Comparison of ENCODE assay signal across 7 mouse cellular contexts in the genomic region with DNA sequence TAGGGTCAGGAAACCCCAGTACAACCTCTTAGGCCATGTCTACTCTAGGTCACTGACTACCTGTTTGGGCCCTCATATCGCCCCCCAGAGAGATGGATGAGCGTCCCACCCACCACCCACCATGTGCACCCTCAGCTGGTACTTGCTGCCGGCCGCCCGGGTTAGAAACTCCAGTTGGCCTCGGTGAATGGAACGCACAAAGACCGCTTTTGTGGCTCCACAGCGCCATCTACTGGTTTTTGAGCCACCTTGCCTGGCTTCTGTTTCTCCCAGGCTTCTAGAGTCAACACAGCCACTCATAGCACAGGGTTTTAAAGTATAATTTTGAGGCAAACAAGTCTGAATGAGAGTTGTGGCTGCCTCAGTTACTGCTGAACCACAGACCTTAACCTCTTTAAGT. TPM values are rescaled to one million over a fixed set of nuclear protein-coding genes. Genes with fewer than 3 reads are reported as not detected.
DNase-seq lines count a peak whose midpoint lies in the region; ATAC-seq and TF ChIP-seq lines count a peak whose summit lies in the region.

No protein-coding gene starts in this region.

- no peak overlapping the region for H3K27ac ChIP-seq in MEL (ENCODE audit: control insufficient read depth, low read depth, low read length)
- H3K27ac ChIP-seq in hindbrain, embryonic 16.5 days (ENCODE audit: low read depth, low read length), result no peak overlapping the region
- no peak overlapping the region for H3K27ac ChIP-seq in midbrain, embryonic 14.5 days (replicated peaks; ENCODE audit: low read depth, low read length)

- H3K4me1 ChIP-seq in MEL (ENCODE audit: control insufficient read depth in 1 of 2, insufficient read depth in 2 of 2, low read length in 2 of 2), result no peaks in the 10 kb centered on the region; a peak in 1 of 4 replicates
- H3K4me1 ChIP-seq in hindbrain, embryonic 16.5 days (ENCODE audit: control insufficient read depth, insufficient read depth, low read depth, low read length), result no peaks in the 10 kb centered on the region
- H3K4me1 ChIP-seq in midbrain, embryonic 14.5 days (ENCODE audit: control insufficient read depth, insufficient read depth, low read length), result no peaks in the 10 kb centered on the region

- H3K27me3 ChIP-seq in MEL (ENCODE audit: control insufficient read depth in 1 of 2, insufficient read depth in 2 of 2, low read length in 2 of 2), result no peaks in the 10 kb centered on the region
- H3K27me3 ChIP-seq in hindbrain, embryonic 16.5 days (replicated peaks; ENCODE audit: control insufficient read depth, insufficient read depth, low read length), result no peaks in the 10 kb centered on the region
- H3K27me3 ChIP-seq in midbrain, embryonic 14.5 days (ENCODE audit: control insufficient read depth, insufficient read depth, low read length), result no peaks in the 10 kb centered on the region

- H3K9me3 ChIP-seq in MEL (replicated peaks; ENCODE audit: insufficient read depth, low read length), result no peaks in the 10 kb centered on the region
- H3K9me3 ChIP-seq in hindbrain, embryonic 16.5 days (ENCODE audit: control insufficient read depth, low read length), result no peaks in the 10 kb centered on the region
- no peaks in the 10 kb centered on the region for H3K9me3 ChIP-seq in midbrain, embryonic 14.5 days (ENCODE audit: control insufficient read depth, low read length)

- H3K79me2 ChIP-seq in MEL (ENCODE audit: control insufficient read depth, insufficient read depth, low read length, poor library complexity), result no peaks in the 10 kb centered on the region

- ATAC-seq in hindbrain, embryonic 16.5 days, result peak; percentile 69; the same call in 1 of the 2 replicates
- ATAC-seq in midbrain, embryonic 14.5 days (ENCODE audit: low FRiP score, low TSS enrichment), result no peak

- TF ChIP-seq POLR2A in MEL (IDR thresholded peaks at IDR 0.05; ENCODE audit: control insufficient read depth in 1 of 2, insufficient read depth in 1 of 2, low read depth in 1 of 2, low read length in 2 of 2, poor library complexity in 1 of 2), result no peak

- H3K4me2 ChIP-seq in hindbrain, embryonic 16.5 days (ENCODE audit: low read length), result no peak overlapping the region
- H3K4me2 ChIP-seq in midbrain, embryonic 14.5 days (ENCODE audit: low read length), result no peak overlapping the region

- 2% methylated on average over 9 of the region's 9 CpGs for WGBS in hindbrain, embryonic 16.5 days
- under 1% methylated on average over 9 of the region's 9 CpGs for WGBS in midbrain, embryonic 14.5 days

- H3K36me3 ChIP-seq in MEL (ENCODE audit: control insufficient read depth in 1 of 2, insufficient read depth in 2 of 2, low read length in 2 of 2), result no peaks in the 10 kb centered on the region
- H3K36me3 ChIP-seq in hindbrain, embryonic 16.5 days (ENCODE audit: control insufficient read depth, insufficient read depth, low read length), result no peaks in the 10 kb centered on the region
- no peaks in the 10 kb centered on the region for H3K36me3 ChIP-seq in midbrain, embryonic 14.5 days (ENCODE audit: control insufficient read depth, insufficient read depth, low read length)

- TF ChIP-seq CTCF in MEL (IDR thresholded peaks at IDR 0.05 in 2 of 3, conservative IDR thresholded peaks at IDR 0.05 in 1 of 3; ENCODE audit: control insufficient read depth in 1 of 3, insufficient read depth in 1 of 3, low read depth in 2 of 3, low read length in 3 of 3, poor library complexity in 1 of 3, severe bottlenecking in 1 of 3), result peak; percentile 59 to 90 (median 86)

- TF ChIP-seq EP300 in MEL (IDR thresholded peaks at IDR 0.05; ENCODE audit: low read depth in 1 of 2, low read length in 2 of 2), result no peak

- no peak overlapping the region for H3K4me3 ChIP-seq in MEL (ENCODE audit: control insufficient read depth in 1 of 2, insufficient read depth in 1 of 2, low read depth in 2 of 2, low read length in 2 of 2)
- no peak overlapping the region for H3K4me3 ChIP-seq in hindbrain, embryonic 16.5 days (ENCODE audit: low read length)
- H3K4me3 ChIP-seq in midbrain, embryonic 14.5 days (replicated peaks; ENCODE audit: low read depth, low read length), result no peak overlapping the region

- H3K9ac ChIP-seq in MEL (ENCODE audit: control insufficient read depth, low read depth, low read length, poor library complexity, severe bottlenecking), result no peak overlapping the region
- H3K9ac ChIP-seq in hindbrain, embryonic 16.5 days (ENCODE audit: low read depth, low read length), result no peak overlapping the region
- no peak overlapping the region for H3K9ac ChIP-seq in midbrain, embryonic 14.5 days (replicated peaks; ENCODE audit: low read length)

- peak; percentile 80 for DNase-seq in MEL (ENCODE audit: low read depth, low spot score)
- DNase-seq in adrenal gland, postnatal 10 days, result peak; percentile 85
- peak; percentile 81 for DNase-seq in embryo, embryonic 9.5 days (ENCODE audit: extremely low spot score)
- peak; percentile 65 to 77 for DNase-seq in left cerebral cortex, adult 18-20 months (ENCODE audit: low spot score in 2 of 2)
- DNase-seq in midbrain, embryonic 14.5 days, result peak; percentile 95
- DNase-seq in spleen, postnatal 14 days (ENCODE audit: low spot score in 2 of 2), result peak; percentile 35 to 67

- TF ChIP-seq RAD21 in MEL (IDR thresholded peaks at IDR 0.05; ENCODE audit: low read depth, low read length), result peak; percentile 89

TF ChIP-seq in MEL, 35 proteins besides CTCF, POLR2A, EP300 and RAD21:
- TF ChIP-seq NRF1 (IDR thresholded peaks at IDR 0.05; ENCODE audit: insufficient read depth, low read depth, low read length, poor library complexity, severe bottlenecking) (no peak), ELF1 (IDR thresholded peaks at IDR 0.05; ENCODE audit: low read depth, low read length) (no peak), TBP (IDR thresholded peaks at IDR 0.05; ENCODE audit: low read depth, low read length) (no peak), MXI1 (IDR thresholded peaks at IDR 0.05; ENCODE audit: low read depth, low read length) (peak; percentile 52; the same call in 1 of the 2 replicates), MAZ (IDR thresholded peaks at IDR 0.05; ENCODE audit: low read depth, low read length) (peak; percentile 48; the same call in 1 of the 2 replicates), SMC3 (IDR thresholded peaks at IDR 0.05; ENCODE audit: low read depth, low read length) (peak; percentile 85), MYB (IDR thresholded peaks at IDR 0.05; ENCODE audit: low read depth, low read length) (no peak), KAT2A (conservative IDR thresholded peaks at IDR 0.05; ENCODE audit: low read depth, low read length) (no peak), NELFE (IDR thresholded peaks at IDR 0.05; ENCODE audit: low read depth, low read length) (no peak), GABPA (IDR thresholded peaks at IDR 0.05; ENCODE audit: low read depth, low read length) (0 out of 2 replicates have a peak, but pooled peaks have one; percentile 12), CHD1 (IDR thresholded peaks at IDR 0.05; ENCODE audit: low read depth, low read length) (no peak), ZNF384 (IDR thresholded peaks at IDR 0.05; ENCODE audit: low read depth, low read length) (0 out of 2 replicates have a peak, but pooled peaks have one; percentile 11), E2F4 (IDR thresholded peaks at IDR 0.05; ENCODE audit: borderline replicate concordance, low read depth, low read length) (no peak), GATA1 (IDR thresholded peaks at IDR 0.05; ENCODE audit: low read depth, low read length) (no peak), TAL1 (IDR thresholded peaks at IDR 0.05; ENCODE audit: low read length) (no peak), USF2 (IDR thresholded peaks at IDR 0.05; ENCODE audit: borderline replicate concordance in 1 of 2, insufficient read depth in 1 of 2, low read depth in 1 of 2, low read length in 2 of 2) (no peak), ZC3H11A (IDR thresholded peaks at IDR 0.05; ENCODE audit: low read depth, low read length) (peak; percentile 89), MYC (IDR thresholded peaks at IDR 0.05; ENCODE audit: low read depth, low read length) (no peak), JUND (IDR thresholded peaks at IDR 0.05; ENCODE audit: low read depth, low read length) (no peak), POLR2AphosphoS5 (IDR thresholded peaks at IDR 0.05; ENCODE audit: borderline replicate concordance, low read depth, low read length) (no peak), RCOR1 (IDR thresholded peaks at IDR 0.05; ENCODE audit: low read depth, low read length) (no peak), ZKSCAN1 (IDR thresholded peaks at IDR 0.05; ENCODE audit: low read depth, low read length) (no peak), MAX (IDR thresholded peaks at IDR 0.05; ENCODE audit: low read length) (0 out of 2 replicates have a peak, but pooled peaks have one; percentile 12), USF1 (IDR thresholded peaks at IDR 0.05; ENCODE audit: low read depth, low read length) (no peak), ZMIZ1 (IDR thresholded peaks at IDR 0.05; ENCODE audit: low read depth, low read length) (no peak), ETS1 (IDR thresholded peaks at IDR 0.05; ENCODE audit: low read depth, low read length) (no peak), MAFK (IDR thresholded peaks at IDR 0.05; ENCODE audit: borderline replicate concordance, low read depth, low read length) (no peak), TCF12 (IDR thresholded peaks at IDR 0.05; ENCODE audit: low read depth, low read length) (no peak), HCFC1 (IDR thresholded peaks at IDR 0.05; ENCODE audit: low read depth, low read length) (no peak), CHD2 (IDR thresholded peaks at IDR 0.05; ENCODE audit: low read length) (no peak), UBTF (IDR thresholded peaks at IDR 0.05; ENCODE audit: borderline replicate concordance, insufficient read depth, low read depth, low read length) (no peak), BHLHE40 (IDR thresholded peaks at IDR 0.05; ENCODE audit: borderline replicate concordance, low read depth, low read length) (0 out of 2 replicates have a peak, but pooled peaks have one; percentile 15), MEF2A (IDR thresholded peaks at IDR 0.05; ENCODE audit: extremely low read depth, insufficient replicate concordance, low read depth, low read length, poor library complexity, severe bottlenecking) (no peak), POLR2AphosphoS2 (IDR thresholded peaks at IDR 0.05; ENCODE audit: low read length) (no peak), SIN3A (IDR thresholded peaks at IDR 0.05; ENCODE audit: low read length) (peak; percentile 40; the same call in 1 of the 2 replicates)

RNA-seq across cellular contexts. Expression of a gene that starts 13.9 kb away (rescaled TPM):
- total RNA-seq in MEL (2012; rRNA removed), result 0.42 and 0.52 TPM in 2 replicates
- under 1 TPM in 1 of 2 experiments, not detected in 1; 0.11 TPM for polyA plus RNA-seq in MEL (2012; ENCODE audit: insufficient read depth in 1 of 2, insufficient read length in 2 of 2, low read depth in 1 of 2, low replicate concordance in 2 of 2, missing spikeins in 1 of 2)
- total RNA-seq in adrenal gland, postnatal 10 days (2021), result not detected
- not detected in 2 replicates for polyA plus RNA-seq in hindbrain, embryonic 16.5 days (2015; fragmentation: Nextera tagmentation; extraction: Ambion mirVana)
- total RNA-seq in left cerebral cortex, adult 18-20 months (2021), result not detected
- not detected in 2 replicates for polyA plus RNA-seq in midbrain, embryonic 14.5 days (2014; fragmentation: Nextera tagmentation; extraction: Ambion mirVana)
